Mouse (Mus musculus): ENCODE data around the gene Mrpl12. TPM values are rescaled to one million over a fixed set of nuclear protein-coding genes. Genes with fewer than 3 reads are reported as not detected.

The Mrpl12 gene
- polyA plus RNA-seq, 2 experiments: 78.4 to 127 TPM

- TF ChIP-seq EP300 (IDR thresholded peaks at IDR 0.05; ENCODE audit: low read depth) (no peak), CTCF (IDR thresholded peaks at IDR 0.05; ENCODE audit: low read depth) (no peak)
- H3K4me2 ChIP-seq (ENCODE audit: low read depth): no peak overlapping the region
- H3K9ac ChIP-seq (replicated peaks): no peak overlapping the region
- H3K36me3 ChIP-seq (replicated peaks; ENCODE audit: control insufficient read depth, insufficient read depth, low read depth): no peaks in the 10 kb centered on the region
- H3K4me3 ChIP-seq (ENCODE audit: insufficient read depth in 1 of 2, low read depth in 2 of 2, low read length in 2 of 2): no peak overlapping the region
- ATAC-seq (ENCODE audit: insufficient read depth): no peak
- H3K9me3 ChIP-seq (ENCODE audit: control insufficient read depth, low read length): no peaks in the 10 kb centered on the region
- H3K27ac ChIP-seq: no peak overlapping the region
- H3K27me3 ChIP-seq (ENCODE audit: control insufficient read depth, insufficient read depth, low read length): peaks cover 51% of the 10 kb centered on the region
- H3K4me1 ChIP-seq (replicated peaks; ENCODE audit: control insufficient read depth in 2 of 2, insufficient read depth in 2 of 2, low read length in 1 of 2): peaks cover 0 to 9% of the 10 kb centered on the region in 2 experiments; a peak in 2 of 4 replicates
- no peak for DNase-seq (ENCODE audit: low read depth in 3 of 3, low spot score in 3 of 3)
- 60% methylated on average over 4 of the region's 4 CpGs for WGBS (ENCODE audit: insufficient replicate concordance)
Measured at GRCm38 (mm10) chr11:120528903-120529302, 44.5 kb downstream of the Mrpl12 start.

DNA sequence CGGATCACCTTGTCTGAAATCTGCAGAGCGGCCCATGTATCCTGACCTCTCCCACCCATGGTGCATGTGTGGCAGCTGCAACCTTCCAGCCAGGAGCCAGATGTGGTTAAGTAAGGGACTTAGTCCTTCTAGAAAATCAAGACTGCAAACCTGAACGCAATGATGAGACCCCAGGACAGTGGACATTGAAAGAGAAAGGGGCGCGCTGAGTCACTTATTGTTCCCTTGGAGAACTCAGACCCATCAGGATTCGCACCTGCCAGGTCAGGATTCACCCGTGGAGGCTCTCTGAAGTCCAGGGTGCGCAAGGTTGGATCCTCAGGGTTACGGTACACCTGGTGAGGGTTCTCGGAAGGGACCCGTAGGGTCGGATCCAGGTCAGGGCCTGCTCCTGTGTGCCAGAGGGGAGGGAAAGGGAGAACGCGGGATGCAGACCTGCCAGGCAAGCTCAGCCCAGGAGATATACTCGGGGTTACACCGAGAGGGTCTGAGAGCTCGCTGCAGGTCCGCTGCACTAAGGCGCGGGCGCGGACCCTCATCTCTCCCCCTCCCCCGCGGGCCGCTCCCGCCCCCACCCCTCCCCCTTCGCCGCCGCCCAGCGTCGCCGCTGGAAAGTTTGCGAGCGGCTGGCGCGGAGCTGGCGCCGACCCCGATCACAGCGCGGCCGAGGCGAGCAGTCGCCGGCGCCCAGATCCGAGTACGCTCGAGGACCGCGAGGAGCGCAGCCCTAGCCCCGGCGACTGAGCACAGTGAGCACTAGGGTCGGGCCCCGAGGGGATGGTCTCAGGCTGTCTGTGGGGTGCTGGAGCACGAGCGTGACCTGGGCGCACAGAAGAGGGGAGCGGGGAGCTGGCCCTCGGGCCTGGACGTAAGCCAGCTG is 45.9 kb downstream of the Mrpl12 start, which contains the start of gene Gcgr:
Gene Gcgr, plus strand, starts transcription at position 615 of the 880 bp plus-strand sequence.
- Histone ChIP-seq H3K36me3 (replicated peaks; ENCODE audit: control insufficient read depth, insufficient read depth, low read depth) (no peaks in the 10 kb centered on the region), H3K4me1 (replicated peaks; ENCODE audit: control insufficient read depth in 2 of 2, insufficient read depth in 2 of 2, low read length in 1 of 2) (peaks cover 0 to 9% of the 10 kb centered on the region in 2 experiments; a peak in 2 of 4 replicates), H3K4me2 (ENCODE audit: low read depth) (peak within 1 kb of the TSS; percentile 51), H3K27me3 (ENCODE audit: control insufficient read depth, insufficient read depth, low read length) (peaks cover 51% of the 10 kb centered on the region), H3K4me3 (ENCODE audit: insufficient read depth in 1 of 2, low read depth in 2 of 2, low read length in 2 of 2) (peak within 1 kb of the TSS; percentile 45 to 51), H3K27ac (no peak within 1 kb of the TSS), H3K9me3 (ENCODE audit: control insufficient read depth, low read length) (no peaks in the 10 kb centered on the region), H3K9ac (replicated peaks) (peak within 1 kb of the TSS; percentile 38; the same call in 1 of the 2 replicates)
- DNase-seq (ENCODE audit: low read depth in 3 of 3, low spot score in 3 of 3): no peak
- no peak for ATAC-seq (ENCODE audit: insufficient read depth)
- TF ChIP-seq EP300 (IDR thresholded peaks at IDR 0.05; ENCODE audit: low read depth) (no peak), CTCF (IDR thresholded peaks at IDR 0.05; ENCODE audit: low read depth) (no peak)
- WGBS (ENCODE audit: insufficient replicate concordance): 8% methylated on average over 62 of the region's 62 CpGs

GRCm38 (mm10) chr11:120531646-120532045 is 47.2 kb downstream of the Mrpl12 start:
- ATAC-seq (ENCODE audit: insufficient read depth): no peak
- WGBS (ENCODE audit: insufficient replicate concordance): 27% methylated on average over 9 of the region's 9 CpGs
- no peak overlapping the region; a peak in 1 of 4 replicates for H3K4me3 ChIP-seq (ENCODE audit: insufficient read depth in 1 of 2, low read depth in 2 of 2, low read length in 2 of 2)
- no peak for DNase-seq (ENCODE audit: low read depth in 3 of 3, low spot score in 3 of 3)
- H3K9ac ChIP-seq (replicated peaks): no peak overlapping the region
- peaks cover 0 to 9% of the 10 kb centered on the region in 2 experiments; a peak in 2 of 4 replicates for H3K4me1 ChIP-seq (replicated peaks; ENCODE audit: control insufficient read depth in 2 of 2, insufficient read depth in 2 of 2, low read length in 1 of 2)
- H3K27me3 ChIP-seq (ENCODE audit: control insufficient read depth, insufficient read depth, low read length): peaks cover 51% of the 10 kb centered on the region
- no peak overlapping the region for H3K27ac ChIP-seq
- no peak for TF ChIP-seq CTCF (IDR thresholded peaks at IDR 0.05; ENCODE audit: low read depth)
- TF ChIP-seq EP300 (IDR thresholded peaks at IDR 0.05; ENCODE audit: low read depth): no peak
- H3K4me2 ChIP-seq (ENCODE audit: low read depth): peak overlapping the region; percentile 51
- no peaks in the 10 kb centered on the region for H3K36me3 ChIP-seq (replicated peaks; ENCODE audit: control insufficient read depth, insufficient read depth, low read depth)
- H3K9me3 ChIP-seq (ENCODE audit: control insufficient read depth, low read length): no peaks in the 10 kb centered on the region

- H3K27ac ChIP-seq: no peak overlapping the region
- H3K9me3 ChIP-seq (ENCODE audit: control insufficient read depth, low read length): no peaks in the 10 kb centered on the region
- WGBS (ENCODE audit: insufficient replicate concordance): 61% methylated on average over 8 of the region's 8 CpGs
- H3K27me3 ChIP-seq (ENCODE audit: control insufficient read depth, insufficient read depth, low read length): peaks cover 43% of the 10 kb centered on the region
- no peaks in the 10 kb centered on the region for H3K36me3 ChIP-seq (replicated peaks; ENCODE audit: control insufficient read depth, insufficient read depth, low read depth)
- H3K4me2 ChIP-seq (ENCODE audit: low read depth): no peak overlapping the region
- DNase-seq (ENCODE audit: low read depth in 3 of 3, low spot score in 3 of 3) (no peak), ATAC-seq (ENCODE audit: insufficient read depth) (no peak)
- H3K9ac ChIP-seq (replicated peaks): no peak overlapping the region
- H3K4me1 ChIP-seq (replicated peaks; ENCODE audit: control insufficient read depth in 2 of 2, insufficient read depth in 2 of 2, low read length in 1 of 2): peaks cover 0 to 6% of the 10 kb centered on the region in 2 experiments; a peak in 1 of 4 replicates
- H3K4me3 ChIP-seq (ENCODE audit: insufficient read depth in 1 of 2, low read depth in 2 of 2, low read length in 2 of 2): no peak overlapping the region
- TF ChIP-seq CTCF (IDR thresholded peaks at IDR 0.05; ENCODE audit: low read depth) (no peak), EP300 (IDR thresholded peaks at IDR 0.05; ENCODE audit: low read depth) (no peak)
Measured at GRCm38 (mm10) chr11:120534093-120534492, 49.7 kb downstream of the Mrpl12 start.

- no peak for ATAC-seq (ENCODE audit: insufficient read depth)
- Histone ChIP-seq H3K9ac (replicated peaks) (no peak overlapping the region), H3K36me3 (replicated peaks; ENCODE audit: control insufficient read depth, insufficient read depth, low read depth) (no peaks in the 10 kb centered on the region), H3K4me3 (ENCODE audit: insufficient read depth in 1 of 2, low read depth in 2 of 2, low read length in 2 of 2) (no peak overlapping the region), H3K27me3 (ENCODE audit: control insufficient read depth, insufficient read depth, low read length) (peaks cover 32% of the 10 kb centered on the region), H3K9me3 (ENCODE audit: control insufficient read depth, low read length) (no peaks in the 10 kb centered on the region), H3K4me2 (ENCODE audit: low read depth) (no peak overlapping the region), H3K4me1 (replicated peaks; ENCODE audit: control insufficient read depth in 2 of 2, insufficient read depth in 2 of 2, low read length in 1 of 2) (peaks cover 0 to 7% of the 10 kb centered on the region in 2 experiments; a peak in 1 of 4 replicates), H3K27ac (no peak overlapping the region)
- no peak for DNase-seq (ENCODE audit: low read depth in 3 of 3, low spot score in 3 of 3)
- 48% methylated on average over 3 of the region's 3 CpGs for WGBS (ENCODE audit: insufficient replicate concordance)
- TF ChIP-seq EP300 (IDR thresholded peaks at IDR 0.05; ENCODE audit: low read depth) (no peak), CTCF (IDR thresholded peaks at IDR 0.05; ENCODE audit: low read depth) (no peak)
Measured at GRCm38 (mm10) chr11:120535145-120535544, 50.7 kb downstream of the Mrpl12 start.
